Mouse (Mus musculus): ENCODE data around the gene Gm17409. TPM values are rescaled to one million over a fixed set of nuclear protein-coding genes. Genes with fewer than 3 reads are reported as not detected.

Gene Gm17409
- polyA plus RNA-seq, 1 experiment = not detected

- no peak for DNase-seq
- no peak overlapping the region for H3K27ac ChIP-seq (ENCODE audit: insufficient read depth, low read depth, low read length)
- no peaks in the 10 kb centered on the region for H3K4me1 ChIP-seq (ENCODE audit: control insufficient read depth, insufficient read depth, low read length)
- H3K4me3 ChIP-seq (ENCODE audit: insufficient read depth, low read depth, low read length) = no peak overlapping the region
- peaks cover 9% of the 10 kb centered on the region for H3K36me3 ChIP-seq (ENCODE audit: control insufficient read depth, insufficient read depth, low read length)
- 92% methylated on average over 7 of the region's 7 CpGs for WGBS
- TF ChIP-seq POLR2A (IDR thresholded peaks at IDR 0.05; ENCODE audit: low read depth, low read length) (no peak), CTCF (conservative IDR thresholded peaks at IDR 0.05; ENCODE audit: insufficient read depth, insufficient read length, low read depth, low read length) (no peak)
- no peaks in the 10 kb centered on the region for H3K27me3 ChIP-seq (replicated peaks; ENCODE audit: control insufficient read depth, insufficient read depth, low read length)
Observed at GRCm38 (mm10) chr2:58470290-58470689, 374 bp downstream of the Gm17409 start.

GRCm38 (mm10) chr2:58475578-58475977 is 5.7 kb downstream of the Gm17409 start:
- H3K4me1 ChIP-seq (ENCODE audit: control insufficient read depth, insufficient read depth, low read length) = no peaks in the 10 kb centered on the region
- no peak for TF ChIP-seq POLR2A (IDR thresholded peaks at IDR 0.05; ENCODE audit: low read depth, low read length)
- TF ChIP-seq CTCF (conservative IDR thresholded peaks at IDR 0.05; ENCODE audit: insufficient read depth, insufficient read length, low read depth, low read length) = no peak
- no peaks in the 10 kb centered on the region for H3K27me3 ChIP-seq (replicated peaks; ENCODE audit: control insufficient read depth, insufficient read depth, low read length)
- peaks cover 2% of the 10 kb centered on the region; the same call in 1 of the 2 replicates for H3K36me3 ChIP-seq (ENCODE audit: control insufficient read depth, insufficient read depth, low read length)
- H3K4me3 ChIP-seq (ENCODE audit: insufficient read depth, low read depth, low read length) = no peak overlapping the region
- no peak for DNase-seq
- 95% methylated on average over 8 of the region's 8 CpGs for WGBS
- no peak overlapping the region for H3K27ac ChIP-seq (ENCODE audit: insufficient read depth, low read depth, low read length)

- peak; percentile 88 for DNase-seq
- Histone ChIP-seq H3K27me3 (replicated peaks; ENCODE audit: control insufficient read depth, insufficient read depth, low read length) (no peaks in the 10 kb centered on the region), H3K4me3 (ENCODE audit: insufficient read depth, low read depth, low read length) (no peak overlapping the region), H3K27ac (ENCODE audit: insufficient read depth, low read depth, low read length) (no peak overlapping the region), H3K36me3 (ENCODE audit: control insufficient read depth, insufficient read depth, low read length) (peaks cover 2% of the 10 kb centered on the region; the same call in 1 of the 2 replicates), H3K4me1 (ENCODE audit: control insufficient read depth, insufficient read depth, low read length) (no peaks in the 10 kb centered on the region)
- peak; percentile 77 for TF ChIP-seq CTCF (conservative IDR thresholded peaks at IDR 0.05; ENCODE audit: insufficient read depth, insufficient read length, low read depth, low read length)
- TF ChIP-seq POLR2A (IDR thresholded peaks at IDR 0.05; ENCODE audit: low read depth, low read length) = no peak
- WGBS = 56% methylated on average over 12 of the region's 12 CpGs
Observed at GRCm38 (mm10) chr2:58476956-58477715, 7.2 kb downstream of the Gm17409 start.

- Histone ChIP-seq H3K27me3 (replicated peaks; ENCODE audit: control insufficient read depth, insufficient read depth, low read length) (no peaks in the 10 kb centered on the region), H3K4me1 (ENCODE audit: control insufficient read depth, insufficient read depth, low read length) (no peaks in the 10 kb centered on the region), H3K36me3 (ENCODE audit: control insufficient read depth, insufficient read depth, low read length) (peaks cover 1% of the 10 kb centered on the region; the same call in 1 of the 2 replicates), H3K27ac (ENCODE audit: insufficient read depth, low read depth, low read length) (no peak overlapping the region), H3K4me3 (ENCODE audit: insufficient read depth, low read depth, low read length) (no peak overlapping the region)
- TF ChIP-seq POLR2A (IDR thresholded peaks at IDR 0.05; ENCODE audit: low read depth, low read length) = no peak
- TF ChIP-seq CTCF (conservative IDR thresholded peaks at IDR 0.05; ENCODE audit: insufficient read depth, insufficient read length, low read depth, low read length) = no peak
- 67% methylated on average over 4 of the region's 4 CpGs for WGBS
- no peak for DNase-seq
Observed at GRCm38 (mm10) chr2:58478144-58478543, 8.2 kb downstream of the Gm17409 start.

- TF ChIP-seq POLR2A (IDR thresholded peaks at IDR 0.05; ENCODE audit: low read depth, low read length) (no peak), CTCF (conservative IDR thresholded peaks at IDR 0.05; ENCODE audit: insufficient read depth, insufficient read length, low read depth, low read length) (no peak)
- no peaks in the 10 kb centered on the region for H3K4me1 ChIP-seq (ENCODE audit: control insufficient read depth, insufficient read depth, low read length)
- no peaks in the 10 kb centered on the region for H3K36me3 ChIP-seq (ENCODE audit: control insufficient read depth, insufficient read depth, low read length)
- no peak overlapping the region for H3K4me3 ChIP-seq (ENCODE audit: insufficient read depth, low read depth, low read length)
- H3K27ac ChIP-seq (ENCODE audit: insufficient read depth, low read depth, low read length) = no peak overlapping the region
- WGBS = 83% methylated on average over 10 of the region's 10 CpGs
- DNase-seq = no peak
- no peaks in the 10 kb centered on the region for H3K27me3 ChIP-seq (replicated peaks; ENCODE audit: control insufficient read depth, insufficient read depth, low read length)
Observed at GRCm38 (mm10) chr2:58479536-58479935, 9.6 kb downstream of the Gm17409 start.

- Histone ChIP-seq H3K27ac (ENCODE audit: insufficient read depth, low read depth, low read length) (no peak overlapping the region), H3K27me3 (replicated peaks; ENCODE audit: control insufficient read depth, insufficient read depth, low read length) (no peaks in the 10 kb centered on the region), H3K36me3 (ENCODE audit: control insufficient read depth, insufficient read depth, low read length) (no peaks in the 10 kb centered on the region), H3K4me1 (ENCODE audit: control insufficient read depth, insufficient read depth, low read length) (no peaks in the 10 kb centered on the region; the same call in 1 of the 2 replicates), H3K4me3 (ENCODE audit: insufficient read depth, low read depth, low read length) (no peak overlapping the region)
- TF ChIP-seq CTCF (conservative IDR thresholded peaks at IDR 0.05; ENCODE audit: insufficient read depth, insufficient read length, low read depth, low read length) = no peak
- TF ChIP-seq POLR2A (IDR thresholded peaks at IDR 0.05; ENCODE audit: low read depth, low read length) = no peak
- no peak for DNase-seq
- 70% methylated on average over 6 of the region's 6 CpGs for WGBS
Observed at GRCm38 (mm10) chr2:58480764-58481163, 10.8 kb downstream of the Gm17409 start.

GRCm38 (mm10) chr2:58481450-58482100 is 11.7 kb downstream of the Gm17409 start:
- DNase-seq = no peak
- Histone ChIP-seq H3K27ac (ENCODE audit: insufficient read depth, low read depth, low read length) (no peak overlapping the region), H3K4me3 (ENCODE audit: insufficient read depth, low read depth, low read length) (no peak overlapping the region), H3K27me3 (replicated peaks; ENCODE audit: control insufficient read depth, insufficient read depth, low read length) (no peaks in the 10 kb centered on the region), H3K36me3 (ENCODE audit: control insufficient read depth, insufficient read depth, low read length) (no peaks in the 10 kb centered on the region), H3K4me1 (ENCODE audit: control insufficient read depth, insufficient read depth, low read length) (no peaks in the 10 kb centered on the region; the same call in 1 of the 2 replicates)
- no peak for TF ChIP-seq POLR2A (IDR thresholded peaks at IDR 0.05; ENCODE audit: low read depth, low read length)
- no peak for TF ChIP-seq CTCF (conservative IDR thresholded peaks at IDR 0.05; ENCODE audit: insufficient read depth, insufficient read length, low read depth, low read length)
- 69% methylated on average over 9 of the region's 9 CpGs for WGBS
